Comparison of ENCODE assay signal across 8 mouse cellular contexts in genomic region chr8:88010566-88010965, GRCm38 (mm10). TPM values are rescaled to one million over a fixed set of nuclear protein-coding genes. Genes with fewer than 3 reads are reported as not detected.
DNase-seq lines count a peak whose midpoint lies in the region; ATAC-seq and TF ChIP-seq lines count a peak whose summit lies in the region.

No protein-coding gene starts in this region.

- 24% methylated on average over 3 of the region's 3 CpGs for WGBS in forebrain, embryonic 10.5 days
- WGBS in forebrain, embryonic 11.5 days, result 47% methylated on average over 3 of the region's 3 CpGs
- WGBS in lung, postnatal 0 days, result 28% methylated on average over 3 of the region's 3 CpGs

- H3K4me1 ChIP-seq in forebrain, embryonic 10.5 days, result peaks cover 19% of the 10 kb centered on the region
- 0 out of 2 replicates have a peak, but pooled peaks cover 3% of the 10 kb centered on the region for H3K4me1 ChIP-seq in forebrain, embryonic 11.5 days (replicated peaks; ENCODE audit: control insufficient read depth, insufficient read depth, low read length)
- H3K4me1 ChIP-seq in lung, postnatal 0 days (ENCODE audit: insufficient read depth, low read depth, low read length), result no peaks in the 10 kb centered on the region

- TF ChIP-seq CTCF in layer of hippocampus, adult 2 months (conservative IDR thresholded peaks at IDR 0.05), result peak; percentile 66
- TF ChIP-seq CTCF in lung, postnatal 0 days (IDR thresholded peaks at IDR 0.05), result peak; percentile 71

- H3K9me3 ChIP-seq in forebrain, embryonic 10.5 days, result no peaks in the 10 kb centered on the region
- no peaks in the 10 kb centered on the region for H3K9me3 ChIP-seq in forebrain, embryonic 11.5 days (ENCODE audit: control insufficient read depth, low read length)
- H3K9me3 ChIP-seq in lung, postnatal 0 days (ENCODE audit: low read length), result no peaks in the 10 kb centered on the region

- ATAC-seq in forebrain, embryonic 11.5 days (replicated peaks; ENCODE audit: low FRiP score), result no peak
- peak; percentile 68 for ATAC-seq in lung, postnatal 0 days

- peak; percentile 46 for DNase-seq in forebrain, embryonic 10.5 days (ENCODE audit: extremely low spot score, low spot score)
- no peak for DNase-seq in forebrain, embryonic 11.5 days (ENCODE audit: low spot score)
- DNase-seq in 3T3-L1 (ENCODE audit: low read depth, low spot score), result peak; percentile 55
- peak; percentile 9 for DNase-seq in cerebellum, adult 9-10 months
- peak; percentile 27 for DNase-seq in heart, adult 8-10 months (ENCODE audit: low spot score)
- DNase-seq in layer of hippocampus, adult 2 months (ENCODE audit: low spot score in 2 of 2), result peak; percentile 12 to 31
- DNase-seq in lung, postnatal 0 days (ENCODE audit: low spot score), result peak; percentile 63
- no peak for DNase-seq in urinary bladder, postnatal 10 days (ENCODE audit: low spot score)

- H3K36me3 ChIP-seq in forebrain, embryonic 10.5 days (replicated peaks), result no peaks in the 10 kb centered on the region
- no peaks in the 10 kb centered on the region for H3K36me3 ChIP-seq in forebrain, embryonic 11.5 days (ENCODE audit: control insufficient read depth, insufficient read depth, low read length)
- H3K36me3 ChIP-seq in lung, postnatal 0 days (ENCODE audit: insufficient read depth, low read length), result no peaks in the 10 kb centered on the region

- peak overlapping the region; percentile 51; the same call in 1 of the 2 replicates for H3K27ac ChIP-seq in forebrain, embryonic 10.5 days
- no peak overlapping the region for H3K27ac ChIP-seq in forebrain, embryonic 11.5 days (ENCODE audit: low read depth, low read length)
- no peak overlapping the region for H3K27ac ChIP-seq in layer of hippocampus, adult 2 months
- no peak overlapping the region for H3K27ac ChIP-seq in lung, postnatal 0 days (ENCODE audit: low read length)

- H3K9ac ChIP-seq in forebrain, embryonic 11.5 days (ENCODE audit: low read length), result no peak overlapping the region
- no peak overlapping the region for H3K9ac ChIP-seq in lung, postnatal 0 days (replicated peaks; ENCODE audit: low read depth)

- H3K27me3 ChIP-seq in forebrain, embryonic 10.5 days (ENCODE audit: poor library complexity, severe bottlenecking), result peaks cover 9% of the 10 kb centered on the region; the same call in 1 of the 2 replicates
- no peaks in the 10 kb centered on the region for H3K27me3 ChIP-seq in forebrain, embryonic 11.5 days (ENCODE audit: control insufficient read depth, insufficient read depth, low read length)
- H3K27me3 ChIP-seq in lung, postnatal 0 days (replicated peaks; ENCODE audit: insufficient read depth, low read length), result no peaks in the 10 kb centered on the region

- H3K4me2 ChIP-seq in forebrain, embryonic 11.5 days (ENCODE audit: low read depth, low read length, severe bottlenecking), result no peak overlapping the region
- H3K4me2 ChIP-seq in lung, postnatal 0 days (replicated peaks; ENCODE audit: low read depth, low read length), result no peak overlapping the region

- TF ChIP-seq EP300 in lung, postnatal 0 days (IDR thresholded peaks at IDR 0.05), result no peak

- no peak overlapping the region for H3K4me3 ChIP-seq in forebrain, embryonic 10.5 days
- H3K4me3 ChIP-seq in forebrain, embryonic 11.5 days (ENCODE audit: low read depth, low read length), result no peak overlapping the region
- H3K4me3 ChIP-seq in layer of hippocampus, adult 2 months, result no peak overlapping the region
- H3K4me3 ChIP-seq in lung, postnatal 0 days (ENCODE audit: low read depth, low read length), result no peak overlapping the region

RNA-seq across cellular contexts. Expression of gene Zfp423, which starts 51.2 kb away (rescaled TPM):
- 24.7 and 25.2 TPM in 2 replicates for polyA plus RNA-seq in forebrain, embryonic 10.5 days (2016; fragmentation: Nextera tagmentation; extraction: Ambion mirVana)
- 42.1 and 44.8 TPM in 2 replicates for polyA plus RNA-seq in forebrain, embryonic 11.5 days (2014; fragmentation: Nextera tagmentation; extraction: Ambion mirVana)
- total RNA-seq in heart, adult 8-10 months (2022), result 1 to 10 TPM; 3.2 to 5.2 (median 3.6) TPM
- 10 to 100 TPM; 24.0 to 26.6 TPM for total RNA-seq in layer of hippocampus, adult 2 months (2021)
- 2.1 and 3.5 TPM in 2 replicates for polyA plus RNA-seq in lung, postnatal 0 days (2015; fragmentation: Nextera tagmentation; extraction: Ambion mirVana)

Comparison
In these comparisons a context has a peak if more than half of its experiments do, and no peak if none do; other contexts are left out.
1. DNase-seq: peak in forebrain, embryonic 10.5 days (single experiment), 3T3-L1 (single experiment), cerebellum, adult 9-10 months (single experiment), heart, adult 8-10 months (single experiment), layer of hippocampus, adult 2 months (2 of 2) and lung, postnatal 0 days (single experiment); none in forebrain, embryonic 11.5 days (single experiment) and urinary bladder, postnatal 10 days (single experiment).